Mouse (Mus musculus): ENCODE data around the gene Klhl36. TPM values are rescaled to one million over a fixed set of nuclear protein-coding genes. Genes with fewer than 3 reads are reported as not detected.

Klhl36 gene
- polyA plus RNA-seq, 1 experiment from 2014 or later, result 9.9 TPM

GRCm38 (mm10) chr8:119901952-119902351 lies 39.9 kb downstream of the Klhl36 start:
- H3K27me3 ChIP-seq (ENCODE audit: control insufficient read depth, insufficient read depth, low read length), result peaks cover 15% of the 10 kb centered on the region
- H3K4me1 ChIP-seq (replicated peaks; ENCODE audit: control insufficient read depth, insufficient read depth, low read length), result no peaks in the 10 kb centered on the region
- no peaks in the 10 kb centered on the region for H3K36me3 ChIP-seq (ENCODE audit: control insufficient read depth, insufficient read depth, low read length)
- H3K4me2 ChIP-seq (ENCODE audit: low read depth, low read length, severe bottlenecking), result no peak overlapping the region
- H3K4me3 ChIP-seq (ENCODE audit: low read depth, low read length), result no peak overlapping the region
- ATAC-seq (replicated peaks; ENCODE audit: low FRiP score) (no peak), DNase-seq (ENCODE audit: low spot score) (no peak)
- WGBS, result 71% methylated on average over 8 of the region's 8 CpGs
- H3K27ac ChIP-seq (ENCODE audit: low read depth, low read length), result no peak overlapping the region
- H3K9me3 ChIP-seq (ENCODE audit: control insufficient read depth, low read length), result no peaks in the 10 kb centered on the region
- no peak overlapping the region for H3K9ac ChIP-seq (ENCODE audit: low read length)

GRCm38 (mm10) chr8:119904323-119904911 lies 42.4 kb downstream of the Klhl36 start:
- Histone ChIP-seq H3K27ac (ENCODE audit: low read depth, low read length) (no peak overlapping the region), H3K4me1 (replicated peaks; ENCODE audit: control insufficient read depth, insufficient read depth, low read length) (no peaks in the 10 kb centered on the region), H3K4me2 (ENCODE audit: low read depth, low read length, severe bottlenecking) (no peak overlapping the region), H3K36me3 (ENCODE audit: control insufficient read depth, insufficient read depth, low read length) (no peaks in the 10 kb centered on the region), H3K4me3 (ENCODE audit: low read depth, low read length) (no peak overlapping the region), H3K9ac (ENCODE audit: low read length) (no peak overlapping the region), H3K9me3 (ENCODE audit: control insufficient read depth, low read length) (no peaks in the 10 kb centered on the region), H3K27me3 (ENCODE audit: control insufficient read depth, insufficient read depth, low read length) (no peaks in the 10 kb centered on the region)
- ATAC-seq (replicated peaks; ENCODE audit: low FRiP score) (no peak), DNase-seq (ENCODE audit: low spot score) (no peak)
- WGBS, result 54% methylated on average over 12 of the region's 12 CpGs

- H3K27me3 ChIP-seq (ENCODE audit: control insufficient read depth, insufficient read depth, low read length), result no peaks in the 10 kb centered on the region
- H3K36me3 ChIP-seq (ENCODE audit: control insufficient read depth, insufficient read depth, low read length), result no peaks in the 10 kb centered on the region
- peaks cover 10% of the 10 kb centered on the region for H3K4me1 ChIP-seq (replicated peaks; ENCODE audit: control insufficient read depth, insufficient read depth, low read length)
- WGBS, result 28% methylated on average over 13 of the region's 13 CpGs
- H3K9me3 ChIP-seq (ENCODE audit: control insufficient read depth, low read length), result no peaks in the 10 kb centered on the region
- H3K9ac ChIP-seq (ENCODE audit: low read length), result peak within 1 kb of the TSS; percentile 96
- ATAC-seq (replicated peaks; ENCODE audit: low FRiP score), result 0 out of 2 replicates have a peak, but pooled peaks have one; percentile 1
- peak within 1 kb of the TSS; percentile 76 for H3K4me2 ChIP-seq (ENCODE audit: low read depth, low read length, severe bottlenecking)
- no peak for DNase-seq (ENCODE audit: low spot score)
- peak within 1 kb of the TSS; percentile 84 for H3K27ac ChIP-seq (ENCODE audit: low read depth, low read length)
- H3K4me3 ChIP-seq (ENCODE audit: low read depth, low read length), result peak within 1 kb of the TSS; percentile 82
These were observed 48.0 kb downstream of the Klhl36 start, which contains the start of gene Usp10 for GRCm38 (mm10) chr8:119909944-119910546. Gene Usp10, plus strand, starts transcription at chr8:119910360.

GRCm38 (mm10) chr8:119910547-119911257 lies 48.6 kb downstream of the Klhl36 start, which contains the start of gene Gm20388:
Gene Gm20388, plus strand, starts transcription at chr8:119910841.
- Histone ChIP-seq H3K4me1 (replicated peaks; ENCODE audit: control insufficient read depth, insufficient read depth, low read length) (peaks cover 10% of the 10 kb centered on the region), H3K4me2 (ENCODE audit: low read depth, low read length, severe bottlenecking) (peak within 1 kb of the TSS; percentile 76), H3K27ac (ENCODE audit: low read depth, low read length) (peak within 1 kb of the TSS; percentile 84), H3K4me3 (ENCODE audit: low read depth, low read length) (peak within 1 kb of the TSS; percentile 82), H3K27me3 (ENCODE audit: control insufficient read depth, insufficient read depth, low read length) (no peaks in the 10 kb centered on the region), H3K9me3 (ENCODE audit: control insufficient read depth, low read length) (no peaks in the 10 kb centered on the region), H3K9ac (ENCODE audit: low read length) (peak within 1 kb of the TSS; percentile 96), H3K36me3 (ENCODE audit: control insufficient read depth, insufficient read depth, low read length) (no peaks in the 10 kb centered on the region)
- DNase-seq (ENCODE audit: low spot score), result peak; percentile 94
- WGBS, result under 1% methylated on average over 88 of the region's 97 CpGs
- ATAC-seq (replicated peaks; ENCODE audit: low FRiP score), result peak; percentile 94

GRCm38 (mm10) chr8:119911258-119911962 lies 49.3 kb downstream of the Klhl36 start:
- Histone ChIP-seq H3K36me3 (ENCODE audit: control insufficient read depth, insufficient read depth, low read length) (no peaks in the 10 kb centered on the region), H3K27ac (ENCODE audit: low read depth, low read length) (peak overlapping the region; percentile 84), H3K9ac (ENCODE audit: low read length) (peak overlapping the region; percentile 96), H3K9me3 (ENCODE audit: control insufficient read depth, low read length) (no peaks in the 10 kb centered on the region), H3K27me3 (ENCODE audit: control insufficient read depth, insufficient read depth, low read length) (no peaks in the 10 kb centered on the region), H3K4me1 (replicated peaks; ENCODE audit: control insufficient read depth, insufficient read depth, low read length) (peaks cover 10% of the 10 kb centered on the region), H3K4me2 (ENCODE audit: low read depth, low read length, severe bottlenecking) (peak overlapping the region; percentile 76), H3K4me3 (ENCODE audit: low read depth, low read length) (peak overlapping the region; percentile 82)
- WGBS, result under 1% methylated on average over 30 of the region's 30 CpGs
- ATAC-seq (replicated peaks; ENCODE audit: low FRiP score), result no peak; the same call in 1 of the 2 replicates
- DNase-seq (ENCODE audit: low spot score), result no peak

GRCm38 (mm10) chr8:119912643-119913042 lies 50.6 kb downstream of the Klhl36 start:
- Histone ChIP-seq H3K9ac (ENCODE audit: low read length) (peak overlapping the region; percentile 17; the same call in 1 of the 2 replicates), H3K4me3 (ENCODE audit: low read depth, low read length) (peak overlapping the region; percentile 82; the same call in 1 of the 2 replicates), H3K27me3 (ENCODE audit: control insufficient read depth, insufficient read depth, low read length) (no peaks in the 10 kb centered on the region), H3K4me1 (replicated peaks; ENCODE audit: control insufficient read depth, insufficient read depth, low read length) (peaks cover 10% of the 10 kb centered on the region), H3K27ac (ENCODE audit: low read depth, low read length) (no peak overlapping the region), H3K36me3 (ENCODE audit: control insufficient read depth, insufficient read depth, low read length) (no peaks in the 10 kb centered on the region), H3K4me2 (ENCODE audit: low read depth, low read length, severe bottlenecking) (peak overlapping the region; percentile 76), H3K9me3 (ENCODE audit: control insufficient read depth, low read length) (no peaks in the 10 kb centered on the region)
- 45% methylated on average over 6 of the region's 6 CpGs for WGBS
- ATAC-seq (replicated peaks; ENCODE audit: low FRiP score) (no peak), DNase-seq (ENCODE audit: low spot score) (no peak)

- no peak overlapping the region for H3K27ac ChIP-seq (ENCODE audit: low read depth, low read length)
- ATAC-seq (replicated peaks; ENCODE audit: low FRiP score) (no peak), DNase-seq (ENCODE audit: low spot score) (no peak)
- H3K9me3 ChIP-seq (ENCODE audit: control insufficient read depth, low read length), result no peaks in the 10 kb centered on the region
- no peaks in the 10 kb centered on the region for H3K27me3 ChIP-seq (ENCODE audit: control insufficient read depth, insufficient read depth, low read length)
- H3K9ac ChIP-seq (ENCODE audit: low read length), result no peak overlapping the region
- H3K4me2 ChIP-seq (ENCODE audit: low read depth, low read length, severe bottlenecking), result peak overlapping the region; percentile 76; the same call in 1 of the 2 replicates
- WGBS, result 79% methylated on average over 3 of the region's 3 CpGs
- no peak overlapping the region for H3K4me3 ChIP-seq (ENCODE audit: low read depth, low read length)
- peaks cover 10% of the 10 kb centered on the region for H3K4me1 ChIP-seq (replicated peaks; ENCODE audit: control insufficient read depth, insufficient read depth, low read length)
- H3K36me3 ChIP-seq (ENCODE audit: control insufficient read depth, insufficient read depth, low read length), result no peaks in the 10 kb centered on the region
These were observed 51.1 kb downstream of the Klhl36 start for GRCm38 (mm10) chr8:119913181-119913580.

GRCm38 (mm10) chr8:119914161-119914560 lies 52.1 kb downstream of the Klhl36 start:
- ATAC-seq (replicated peaks; ENCODE audit: low FRiP score) (no peak), DNase-seq (ENCODE audit: low spot score) (no peak)
- Histone ChIP-seq H3K9ac (ENCODE audit: low read length) (no peak overlapping the region), H3K4me2 (ENCODE audit: low read depth, low read length, severe bottlenecking) (no peak overlapping the region), H3K36me3 (ENCODE audit: control insufficient read depth, insufficient read depth, low read length) (no peaks in the 10 kb centered on the region; the same call in 1 of the 2 replicates), H3K27ac (ENCODE audit: low read depth, low read length) (no peak overlapping the region), H3K4me1 (replicated peaks; ENCODE audit: control insufficient read depth, insufficient read depth, low read length) (peaks cover 10% of the 10 kb centered on the region), H3K4me3 (ENCODE audit: low read depth, low read length) (no peak overlapping the region), H3K9me3 (ENCODE audit: control insufficient read depth, low read length) (no peaks in the 10 kb centered on the region), H3K27me3 (ENCODE audit: control insufficient read depth, insufficient read depth, low read length) (no peaks in the 10 kb centered on the region)
- WGBS, result 68% methylated on average over 2 of the region's 2 CpGs

Data from forebrain, embryonic 11.5 days (tissue).